Mouse (Mus musculus) cerebellum, postnatal 14 days (tissue): Measurements from ENCODE around the gene C3ar1.

ENCODE experiments used
- DNase-seq, 2 experiments: peaks; one replicate each; pipeline ENCODE4 v3.0.0; 2021; ENCODE audit warnings: mixed read lengths in 2 of 2

C3ar1 gene

DNA sequence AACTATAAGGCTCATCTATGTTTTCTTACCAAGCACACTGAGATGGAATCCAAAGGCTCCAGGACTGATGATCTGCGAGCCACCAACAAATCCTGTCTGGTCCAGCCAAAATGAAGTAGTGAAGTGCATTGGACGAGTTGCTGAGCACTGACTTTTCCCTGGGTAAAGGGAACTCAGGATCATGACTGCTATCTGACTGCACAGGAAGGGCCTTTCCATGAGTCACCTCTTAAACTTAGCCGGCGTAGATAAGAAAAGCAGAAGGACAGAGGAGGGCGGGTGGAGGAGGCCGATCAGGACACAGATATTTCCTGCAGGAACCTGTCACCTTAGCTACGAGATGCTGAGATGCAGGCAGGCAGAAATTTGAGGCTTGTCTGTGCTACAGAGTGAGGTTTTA is at the start of gene C3ar1:
Gene C3ar1 (minus strand): TSS at position 207 of the 400 bp plus-strand sequence.
- no peak for DNase-seq

DNA sequence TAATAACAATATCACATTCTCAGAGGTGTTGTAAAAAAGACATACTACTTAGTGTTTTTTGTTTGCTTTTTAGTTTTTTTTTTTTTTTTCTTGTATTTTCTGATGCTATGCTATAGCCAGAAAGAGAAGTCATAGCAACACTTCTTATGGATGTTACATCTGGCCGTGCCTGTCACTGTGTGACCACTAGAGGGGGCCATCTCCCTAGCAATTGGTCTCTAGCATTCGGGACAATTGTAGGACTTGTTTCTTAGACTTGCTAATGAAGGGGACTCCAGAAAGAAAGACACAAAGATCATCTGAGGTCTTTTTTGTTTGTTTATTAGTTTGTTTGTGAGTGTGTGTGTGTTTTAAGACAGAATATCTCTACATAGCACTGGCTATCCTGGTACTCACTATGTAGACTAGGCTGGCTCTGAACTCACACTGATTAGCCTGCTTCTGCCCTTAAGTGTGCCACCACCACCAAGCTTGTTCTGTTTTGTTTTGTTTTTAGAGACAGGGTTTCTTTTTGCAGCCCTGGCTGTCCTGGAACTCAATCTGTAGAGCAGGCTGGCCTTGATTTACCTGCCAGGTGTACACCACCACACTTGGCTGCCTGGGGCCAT is 36.6 kb upstream of the C3ar1 start:
- peak; percentile 73 to 84 for DNase-seq

DNA sequence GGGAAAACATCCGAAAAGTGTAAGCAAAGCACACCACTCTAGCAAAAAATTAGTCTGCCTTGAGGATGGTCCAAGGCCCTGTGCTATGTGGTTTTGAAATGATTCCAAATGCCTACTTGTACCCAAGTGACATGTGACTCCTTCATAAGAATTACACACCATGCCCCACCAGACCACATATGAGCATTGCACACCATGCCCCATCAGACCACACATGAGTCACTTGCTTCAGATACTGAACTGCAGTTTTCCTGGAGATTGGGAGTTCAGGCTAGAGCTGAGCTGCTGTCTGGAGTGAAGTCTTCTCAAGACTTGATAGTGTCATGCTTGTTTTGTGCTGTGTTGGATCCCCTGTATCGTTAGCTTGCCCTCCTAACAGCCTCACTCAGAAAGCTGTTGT is 33.6 kb upstream of the C3ar1 start:
- no peak for DNase-seq

GRCm38 (mm10) chr6:122883603-122884002 is 27.6 kb upstream of the C3ar1 start:
- no peak for DNase-seq

DNA sequence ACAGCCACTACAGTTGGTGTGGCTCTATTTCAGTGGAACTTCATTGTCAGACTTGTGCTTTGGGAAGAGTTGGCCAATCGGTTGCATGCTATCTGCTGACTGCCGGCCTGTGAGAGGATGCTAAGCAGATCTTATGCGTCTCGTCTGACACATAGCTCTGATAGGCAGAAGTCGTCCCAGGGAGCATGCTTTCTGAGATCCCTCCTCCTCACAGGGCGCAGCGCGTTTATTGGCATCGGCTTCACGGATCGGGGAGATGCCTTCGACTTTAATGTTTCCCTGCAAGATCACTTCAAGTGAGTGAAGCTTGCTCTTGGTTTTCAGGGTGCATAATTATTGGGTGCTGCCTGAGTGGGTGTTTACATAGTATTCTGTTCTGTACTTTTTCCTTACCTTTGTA is 25.3 kb upstream of the C3ar1 start:
- no peak for DNase-seq

DNA sequence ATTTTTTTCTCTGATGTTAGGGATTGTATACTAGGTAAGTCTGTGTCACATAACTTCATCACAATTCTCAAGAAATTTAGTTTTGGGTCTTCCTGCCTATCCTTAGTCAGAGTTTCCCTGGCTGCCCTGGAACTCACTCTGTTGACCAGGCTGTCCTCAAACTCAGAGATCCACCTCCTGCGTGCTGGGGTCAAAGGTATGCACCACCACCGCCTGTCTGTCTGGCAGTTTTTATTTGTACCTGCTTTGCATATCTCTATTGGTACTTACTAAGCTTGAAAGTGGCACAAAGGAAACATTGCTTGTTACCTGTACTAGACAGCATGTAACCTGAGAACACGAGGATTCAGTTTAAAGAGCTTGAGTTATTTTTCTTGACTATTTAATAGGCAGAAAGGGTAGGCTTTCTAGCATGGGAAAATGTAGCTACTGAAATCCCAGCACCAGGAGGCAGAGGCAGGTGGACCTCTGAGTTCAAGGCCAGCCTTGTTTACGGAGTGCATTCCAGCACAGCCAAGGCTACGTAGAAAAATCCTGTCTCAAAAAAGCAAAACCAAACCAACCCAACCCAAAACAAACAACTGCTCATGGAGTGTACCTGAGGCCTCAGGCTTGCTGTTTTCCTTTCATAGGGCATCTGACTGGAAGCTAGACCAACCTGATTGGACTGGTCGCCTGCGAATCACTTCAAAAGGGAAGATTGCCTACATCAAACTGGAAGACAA is 24.0 kb upstream of the C3ar1 start:
- no peak for DNase-seq

GRCm38 (mm10) chr6:122879141-122879735 is 23.3 kb upstream of the C3ar1 start:
- no peak for DNase-seq

DNA sequence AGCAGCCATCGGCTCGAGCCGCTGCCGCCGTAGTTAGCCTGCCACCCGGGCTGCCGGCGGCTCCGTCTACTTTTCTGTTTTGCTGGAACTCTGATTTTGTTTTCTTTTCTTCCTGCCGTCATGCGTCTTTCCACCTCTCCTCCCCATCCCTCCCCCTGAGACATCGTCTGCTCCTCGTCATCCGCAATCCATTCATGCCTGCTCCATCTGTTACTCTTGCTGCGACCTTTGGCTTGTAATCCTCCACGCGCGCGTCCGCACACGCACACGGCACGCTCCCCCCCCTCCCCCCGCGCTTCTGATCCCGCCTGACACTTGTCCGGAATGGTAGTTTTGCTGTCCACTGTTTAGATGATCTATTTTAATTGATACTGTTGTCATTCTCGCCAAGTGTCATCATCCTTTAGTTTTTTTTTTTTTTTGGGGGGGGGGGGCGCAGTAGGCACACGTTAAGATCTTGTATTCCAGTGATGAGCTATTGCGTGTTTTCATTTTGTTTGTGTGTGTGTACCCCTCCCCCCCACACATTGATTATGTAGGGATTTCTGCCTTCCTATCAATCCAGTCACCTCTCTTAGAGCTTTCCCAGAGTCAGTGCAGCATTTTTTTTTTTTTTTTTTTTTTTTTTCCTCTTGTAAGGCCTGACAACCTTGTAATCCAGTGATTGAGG is 18.9 kb upstream of the C3ar1 start:
- DNase-seq, result peak; percentile 22 to 80

GRCm38 (mm10) chr6:122873871-122874719 is 18.1 kb upstream of the C3ar1 start, which contains the start of gene Necap1:
Necap1 (plus strand) TSS chr6:122874474.
- peak; percentile 99 to 100 for DNase-seq

DNA sequence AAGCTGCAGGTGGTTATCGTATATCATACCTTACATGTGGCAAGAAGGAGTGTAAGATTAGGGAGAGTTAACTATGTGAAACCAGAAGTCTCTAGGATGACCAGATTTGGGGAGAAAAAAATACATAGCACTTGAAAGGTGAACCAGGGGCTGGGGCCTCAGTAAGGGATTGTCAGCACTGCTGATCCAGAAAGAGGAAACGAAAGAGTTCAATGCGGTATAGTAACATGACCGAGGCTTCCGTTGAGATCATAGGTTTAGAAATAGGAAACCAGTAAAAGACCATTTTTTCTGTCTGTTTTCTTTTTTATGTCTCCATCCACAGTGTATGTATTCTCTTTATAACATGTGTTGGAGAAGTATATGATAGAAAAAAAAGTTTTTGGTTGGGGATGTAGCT is 16.8 kb upstream of the C3ar1 start:
- no peak for DNase-seq

GRCm38 (mm10) chr6:122869846-122870245 is 13.9 kb upstream of the C3ar1 start:
- DNase-seq, result no peak

DNA sequence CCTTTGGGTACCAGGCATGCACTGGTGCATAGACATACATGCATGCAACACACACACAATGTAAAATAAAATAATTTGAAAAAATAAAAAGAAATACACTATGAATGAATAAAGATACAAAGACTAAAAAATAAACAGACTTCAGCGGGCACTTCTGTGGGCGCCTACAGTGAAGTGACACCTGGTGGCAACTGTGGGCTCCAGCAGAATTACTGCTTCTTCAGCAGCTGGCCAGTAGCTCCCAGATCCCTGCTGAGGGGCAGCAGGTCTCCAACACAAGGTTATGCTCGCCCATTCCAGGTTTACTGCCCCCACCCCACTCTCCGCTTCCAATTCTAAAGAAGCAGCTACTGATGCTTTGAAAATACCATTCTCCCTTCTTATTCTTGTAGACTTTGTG is 12.0 kb upstream of the C3ar1 start:
- no peak for DNase-seq

GRCm38 (mm10) chr6:122862871-122863270 is 6.9 kb upstream of the C3ar1 start:
- no peak for DNase-seq

GRCm38 (mm10) chr6:122862434-122862833 is 6.5 kb upstream of the C3ar1 start:
- no peak for DNase-seq

DNA sequence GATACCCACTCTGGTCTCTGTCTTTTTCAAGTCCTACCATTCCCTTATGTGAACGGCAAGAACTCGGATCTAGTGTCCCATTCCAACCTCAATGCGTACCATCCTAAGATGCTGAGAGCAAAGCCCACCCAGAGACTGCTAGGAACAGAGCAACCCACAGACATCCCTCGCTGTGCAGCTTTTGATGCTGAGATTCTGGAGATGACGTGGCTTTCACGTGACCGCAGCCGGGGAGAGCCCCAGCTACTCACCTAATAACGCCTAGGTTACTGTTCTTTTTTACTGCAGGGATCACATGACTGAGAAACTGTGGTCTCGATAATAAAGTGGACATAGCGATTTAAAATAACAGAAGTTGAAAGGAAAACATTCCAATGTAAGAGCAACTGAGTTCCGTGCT is 1.4 kb downstream of the C3ar1 start:
- DNase-seq, result no peak

- DNase-seq, result no peak
These were observed 3.3 kb downstream of the C3ar1 start for GRCm38 (mm10) chr6:122852696-122853095.

GRCm38 (mm10) chr6:122843759-122844158 is 12.2 kb downstream of the C3ar1 start:
- DNase-seq, result no peak

DNA sequence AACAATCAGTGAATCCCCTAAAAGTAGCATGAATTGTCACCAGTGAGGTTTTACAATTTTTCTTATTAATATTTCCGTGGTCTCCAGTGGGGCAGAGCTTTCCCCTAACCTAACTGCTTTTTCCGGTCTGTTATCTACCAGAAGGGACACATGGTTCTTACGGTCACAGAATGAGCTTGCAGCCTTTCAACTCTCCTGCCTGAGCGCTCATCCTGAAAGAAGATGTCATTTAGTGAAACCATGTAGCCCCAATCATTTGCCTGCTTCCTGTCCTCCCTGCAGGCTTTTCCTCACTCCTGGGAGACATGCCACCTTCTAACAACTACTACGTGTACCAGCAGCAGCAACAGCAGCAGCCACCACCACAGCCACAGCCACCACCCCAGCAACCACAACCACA is 18.4 kb downstream of the C3ar1 start:
- DNase-seq, result no peak

DNA sequence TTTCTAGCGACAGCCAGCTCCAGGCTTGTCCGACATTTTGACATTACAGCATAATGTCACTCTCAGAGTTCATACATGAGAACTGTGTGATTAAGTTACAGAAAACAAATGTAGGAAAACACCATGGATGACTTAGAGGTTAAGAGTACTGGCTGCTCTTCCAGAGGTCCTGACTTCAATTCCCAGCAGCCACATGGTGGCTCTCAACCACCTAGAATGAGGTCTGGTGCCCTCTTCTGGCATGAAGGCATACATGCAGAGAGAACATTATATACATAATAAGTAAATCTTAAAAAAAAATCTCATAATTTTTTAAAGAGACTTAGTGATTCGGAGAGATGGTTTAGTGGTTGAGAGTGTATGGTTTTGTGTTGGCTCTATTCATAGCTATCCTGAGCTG is 19.0 kb downstream of the C3ar1 start:
- DNase-seq, result no peak

DNA sequence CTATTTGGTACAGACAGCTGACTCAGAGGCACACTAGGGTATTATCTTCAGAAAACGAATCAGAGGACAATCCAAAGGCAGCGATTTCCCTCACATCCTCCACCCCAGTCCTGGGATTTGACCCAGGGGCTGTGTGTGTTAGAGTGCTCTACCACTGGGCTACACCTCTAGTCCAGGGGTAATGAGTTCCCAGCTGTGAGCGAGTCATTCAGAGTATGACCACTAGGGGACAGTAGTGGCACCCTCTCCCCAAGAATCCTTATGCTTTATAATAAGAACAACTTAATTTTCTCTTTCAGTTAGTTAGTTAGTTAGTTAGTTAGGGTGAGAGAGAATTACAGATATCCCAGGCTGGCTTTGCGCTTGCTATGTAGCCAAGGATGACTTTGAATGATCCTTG is 21.6 kb downstream of the C3ar1 start:
- peak in 1 of 2 experiments; percentile 53 for DNase-seq

DNA sequence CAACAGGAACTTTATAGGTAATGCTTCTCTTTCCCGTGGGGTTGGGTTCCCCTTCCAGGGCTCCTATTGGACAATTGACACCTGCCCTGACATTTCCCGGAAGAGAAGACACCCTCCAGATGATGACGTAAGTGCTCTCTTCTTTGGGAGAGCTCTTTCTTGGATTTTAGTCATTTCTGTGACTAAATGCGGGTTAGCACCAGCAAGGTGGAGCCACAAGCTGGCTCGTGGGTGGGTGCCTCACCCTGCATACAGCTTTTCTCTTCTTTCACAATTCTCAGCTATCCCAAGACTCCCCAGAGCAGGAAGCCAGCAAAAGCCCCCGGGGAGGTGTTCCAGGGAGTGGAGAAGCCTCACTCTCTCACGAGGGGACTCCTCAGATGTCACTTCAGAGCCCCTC is 23.1 kb downstream of the C3ar1 start:
- no peak for DNase-seq

- peak in 1 of 2 experiments; percentile 49 for DNase-seq
These were observed 27.9 kb downstream of the C3ar1 start for GRCm38 (mm10) chr6:122828086-122828485.
